Mouse (Mus musculus): ENCODE data around the gene Arpc3.
"Not testable (repeated sequence)": the region's sequence is repeated elsewhere in the genome, so short reads cannot be mapped to it uniquely, and the experiment has no call there.

Gene Arpc3

GRCm38 (mm10) chr5:122444492-122444891, 52.8 kb downstream of the Arpc3 start:
- no peak for DNase-seq

- no peak for DNase-seq
These were observed 53.5 kb downstream of the Arpc3 start for GRCm38 (mm10) chr5:122445051-122445610.

GRCm38 (mm10) chr5:122447857-122448256, 56.2 kb downstream of the Arpc3 start:
- no peak for DNase-seq

GRCm38 (mm10) chr5:122448869-122449268, 57.2 kb downstream of the Arpc3 start:
- no peak for DNase-seq

- DNase-seq = no peak
These were observed 58.3 kb downstream of the Arpc3 start for GRCm38 (mm10) chr5:122449946-122450345.

GRCm38 (mm10) chr5:122450913-122451317, 59.2 kb downstream of the Arpc3 start:
- no peak for DNase-seq

GRCm38 (mm10) chr5:122451324-122451723, 59.6 kb downstream of the Arpc3 start:
- no peak for DNase-seq

- DNase-seq = no peak
These were observed 60.5 kb downstream of the Arpc3 start for GRCm38 (mm10) chr5:122452194-122452593.

- DNase-seq = no peak
These were observed 61.5 kb downstream of the Arpc3 start for GRCm38 (mm10) chr5:122453188-122453587.

- DNase-seq = no peak
These were observed 62.8 kb downstream of the Arpc3 start for GRCm38 (mm10) chr5:122454442-122454841.

GRCm38 (mm10) chr5:122454883-122455282, 63.2 kb downstream of the Arpc3 start:
- DNase-seq = no peak

GRCm38 (mm10) chr5:122455584-122455983, 63.9 kb downstream of the Arpc3 start:
- DNase-seq = no peak

GRCm38 (mm10) chr5:122457054-122457453, 65.4 kb downstream of the Arpc3 start:
- not testable (repeated sequence) for DNase-seq

- DNase-seq = no peak
These were observed 66.4 kb downstream of the Arpc3 start for GRCm38 (mm10) chr5:122458066-122458465.

GRCm38 (mm10) chr5:122459335-122459734, 67.7 kb downstream of the Arpc3 start:
- no peak for DNase-seq

- DNase-seq = no peak
These were observed 69.0 kb downstream of the Arpc3 start for GRCm38 (mm10) chr5:122460656-122461055.

- DNase-seq = no peak
These were observed 69.8 kb downstream of the Arpc3 start for GRCm38 (mm10) chr5:122461431-122461830.
